Mouse (Mus musculus): ENCODE measurements around the gene Lactbl1.

Gene Lactbl1

GRCm38 (mm10) chr4:136684485-136684884 lies 62.1 kb downstream of the Lactbl1 start:
- no peak for DNase-seq (ENCODE audit: low spot score)

- no peak for DNase-seq (ENCODE audit: low spot score)
Observed at GRCm38 (mm10) chr4:136685431-136685869, 63.0 kb downstream of the Lactbl1 start.

GRCm38 (mm10) chr4:136688113-136688512 lies 65.7 kb downstream of the Lactbl1 start:
- DNase-seq (ENCODE audit: low spot score), result no peak

Measured in ovary, postnatal 10 days (tissue).